Mouse (Mus musculus): Measurements from ENCODE around the gene Nfia. TPM values are rescaled to one million over a fixed set of nuclear protein-coding genes. Genes with fewer than 3 reads are reported as not detected.
A peak's percentile ranks its signal among the peaks of the same experiment; 100 is the strongest.

The Nfia gene
- polyA plus RNA-seq, 1 experiment from 2014 or later = 42.1 TPM

GRCm38 (mm10) chr4:97926607-97927308 is 154.2 kb downstream of the Nfia start:
- Histone ChIP-seq H3K4me2 (ENCODE audit: low read length) (no peak overlapping the region), H3K4me1 (replicated peaks; ENCODE audit: control insufficient read depth, insufficient read depth, low read length) (peaks cover 25% of the 10 kb centered on the region), H3K9me3 (ENCODE audit: control insufficient read depth, low read length) (no peaks in the 10 kb centered on the region), H3K27ac (ENCODE audit: low read depth) (no peak overlapping the region), H3K27me3 (replicated peaks; ENCODE audit: control insufficient read depth, insufficient read depth, low read length) (no peaks in the 10 kb centered on the region), H3K4me3 (ENCODE audit: low read depth, low read length) (no peak overlapping the region), H3K36me3 (ENCODE audit: control insufficient read depth, insufficient read depth, low read length) (no peaks in the 10 kb centered on the region), H3K9ac (ENCODE audit: low read length) (no peak overlapping the region)
- WGBS = 74% methylated on average over 5 of the region's 5 CpGs
- ATAC-seq (replicated peaks; ENCODE audit: low FRiP score, low TSS enrichment, low read depth) (no peak), DNase-seq (ENCODE audit: low spot score) (no peak)

GRCm38 (mm10) chr4:97927309-97927656 is 154.7 kb downstream of the Nfia start:
- no peak for ATAC-seq (replicated peaks; ENCODE audit: low FRiP score, low TSS enrichment, low read depth)
- H3K27me3 ChIP-seq (replicated peaks; ENCODE audit: control insufficient read depth, insufficient read depth, low read length) = no peaks in the 10 kb centered on the region
- no peaks in the 10 kb centered on the region for H3K36me3 ChIP-seq (ENCODE audit: control insufficient read depth, insufficient read depth, low read length)
- H3K9ac ChIP-seq (ENCODE audit: low read length) = no peak overlapping the region
- H3K4me3 ChIP-seq (ENCODE audit: low read depth, low read length) = no peak overlapping the region
- no peaks in the 10 kb centered on the region for H3K9me3 ChIP-seq (ENCODE audit: control insufficient read depth, low read length)
- DNase-seq (ENCODE audit: low spot score) = no peak
- H3K4me1 ChIP-seq (replicated peaks; ENCODE audit: control insufficient read depth, insufficient read depth, low read length) = peaks cover 26% of the 10 kb centered on the region
- no peak overlapping the region for H3K27ac ChIP-seq (ENCODE audit: low read depth)
- no peak overlapping the region for H3K4me2 ChIP-seq (ENCODE audit: low read length)
- WGBS = 62% methylated on average over 3 of the region's 3 CpGs

GRCm38 (mm10) chr4:97936371-97936770 is 163.8 kb downstream of the Nfia start:
- Histone ChIP-seq H3K27ac (ENCODE audit: low read depth) (no peak overlapping the region), H3K9me3 (ENCODE audit: control insufficient read depth, low read length) (no peaks in the 10 kb centered on the region), H3K36me3 (ENCODE audit: control insufficient read depth, insufficient read depth, low read length) (no peaks in the 10 kb centered on the region), H3K4me1 (replicated peaks; ENCODE audit: control insufficient read depth, insufficient read depth, low read length) (peaks cover 25% of the 10 kb centered on the region; the same call in 1 of the 2 replicates), H3K27me3 (replicated peaks; ENCODE audit: control insufficient read depth, insufficient read depth, low read length) (no peaks in the 10 kb centered on the region), H3K4me2 (ENCODE audit: low read length) (no peak overlapping the region), H3K9ac (ENCODE audit: low read length) (no peak overlapping the region), H3K4me3 (ENCODE audit: low read depth, low read length) (no peak overlapping the region)
- WGBS = 93% methylated on average over 2 of the region's 2 CpGs
- DNase-seq (ENCODE audit: low spot score) = no peak
- no peak for ATAC-seq (replicated peaks; ENCODE audit: low FRiP score, low TSS enrichment, low read depth)

GRCm38 (mm10) chr4:97936912-97937311 is 164.4 kb downstream of the Nfia start:
- DNase-seq (ENCODE audit: low spot score) (no peak), ATAC-seq (replicated peaks; ENCODE audit: low FRiP score, low TSS enrichment, low read depth) (no peak)
- Histone ChIP-seq H3K9me3 (ENCODE audit: control insufficient read depth, low read length) (no peaks in the 10 kb centered on the region), H3K36me3 (ENCODE audit: control insufficient read depth, insufficient read depth, low read length) (no peaks in the 10 kb centered on the region), H3K4me3 (ENCODE audit: low read depth, low read length) (no peak overlapping the region), H3K27me3 (replicated peaks; ENCODE audit: control insufficient read depth, insufficient read depth, low read length) (no peaks in the 10 kb centered on the region), H3K4me2 (ENCODE audit: low read length) (no peak overlapping the region), H3K4me1 (replicated peaks; ENCODE audit: control insufficient read depth, insufficient read depth, low read length) (peaks cover 25% of the 10 kb centered on the region; the same call in 1 of the 2 replicates), H3K9ac (ENCODE audit: low read length) (no peak overlapping the region), H3K27ac (ENCODE audit: low read depth) (no peak overlapping the region)
- 56% methylated on average over 3 of the region's 3 CpGs for WGBS

GRCm38 (mm10) chr4:97939492-97939891 is 167.0 kb downstream of the Nfia start:
- H3K4me2 ChIP-seq (ENCODE audit: low read length) = no peak overlapping the region
- DNase-seq (ENCODE audit: low spot score) (no peak), ATAC-seq (replicated peaks; ENCODE audit: low FRiP score, low TSS enrichment, low read depth) (no peak)
- peaks cover 25% of the 10 kb centered on the region; the same call in 1 of the 2 replicates for H3K4me1 ChIP-seq (replicated peaks; ENCODE audit: control insufficient read depth, insufficient read depth, low read length)
- H3K9ac ChIP-seq (ENCODE audit: low read length) = no peak overlapping the region
- no peaks in the 10 kb centered on the region for H3K9me3 ChIP-seq (ENCODE audit: control insufficient read depth, low read length)
- H3K27me3 ChIP-seq (replicated peaks; ENCODE audit: control insufficient read depth, insufficient read depth, low read length) = no peaks in the 10 kb centered on the region
- H3K36me3 ChIP-seq (ENCODE audit: control insufficient read depth, insufficient read depth, low read length) = no peaks in the 10 kb centered on the region
- no peak overlapping the region for H3K4me3 ChIP-seq (ENCODE audit: low read depth, low read length)
- 35% methylated on average over 4 of the region's 4 CpGs for WGBS
- no peak overlapping the region for H3K27ac ChIP-seq (ENCODE audit: low read depth)

- Histone ChIP-seq H3K27me3 (replicated peaks; ENCODE audit: control insufficient read depth, insufficient read depth, low read length) (no peaks in the 10 kb centered on the region), H3K27ac (ENCODE audit: low read depth) (no peak overlapping the region), H3K36me3 (ENCODE audit: control insufficient read depth, insufficient read depth, low read length) (no peaks in the 10 kb centered on the region), H3K4me3 (ENCODE audit: low read depth, low read length) (no peak overlapping the region), H3K4me1 (replicated peaks; ENCODE audit: control insufficient read depth, insufficient read depth, low read length) (peaks cover 25% of the 10 kb centered on the region; the same call in 1 of the 2 replicates), H3K9ac (ENCODE audit: low read length) (no peak overlapping the region), H3K4me2 (ENCODE audit: low read length) (no peak overlapping the region), H3K9me3 (ENCODE audit: control insufficient read depth, low read length) (no peaks in the 10 kb centered on the region)
- DNase-seq (ENCODE audit: low spot score) (no peak), ATAC-seq (replicated peaks; ENCODE audit: low FRiP score, low TSS enrichment, low read depth) (no peak)
- WGBS = 63% methylated on average over 4 of the region's 4 CpGs
Measured at GRCm38 (mm10) chr4:97939920-97940520, 167.5 kb downstream of the Nfia start.

GRCm38 (mm10) chr4:97941616-97942015 is 169.1 kb downstream of the Nfia start:
- WGBS = 47% methylated on average over 8 of the region's 8 CpGs
- Histone ChIP-seq H3K4me1 (replicated peaks; ENCODE audit: control insufficient read depth, insufficient read depth, low read length) (0 out of 2 replicates have a peak, but pooled peaks cover 20% of the 10 kb centered on the region), H3K36me3 (ENCODE audit: control insufficient read depth, insufficient read depth, low read length) (no peaks in the 10 kb centered on the region), H3K4me2 (ENCODE audit: low read length) (0 out of 2 replicates have a peak overlapping the region, but pooled peaks have one; percentile 15), H3K4me3 (ENCODE audit: low read depth, low read length) (no peak overlapping the region), H3K27ac (ENCODE audit: low read depth) (peak overlapping the region; percentile 62), H3K9me3 (ENCODE audit: control insufficient read depth, low read length) (no peaks in the 10 kb centered on the region), H3K9ac (ENCODE audit: low read length) (no peak overlapping the region), H3K27me3 (replicated peaks; ENCODE audit: control insufficient read depth, insufficient read depth, low read length) (no peaks in the 10 kb centered on the region)
- DNase-seq (ENCODE audit: low spot score) (no peak), ATAC-seq (replicated peaks; ENCODE audit: low FRiP score, low TSS enrichment, low read depth) (no peak)

GRCm38 (mm10) chr4:97944309-97944708 is 171.8 kb downstream of the Nfia start:
- no peak overlapping the region for H3K4me2 ChIP-seq (ENCODE audit: low read length)
- H3K36me3 ChIP-seq (ENCODE audit: control insufficient read depth, insufficient read depth, low read length) = no peaks in the 10 kb centered on the region
- H3K27me3 ChIP-seq (replicated peaks; ENCODE audit: control insufficient read depth, insufficient read depth, low read length) = no peaks in the 10 kb centered on the region
- no peak overlapping the region for H3K4me3 ChIP-seq (ENCODE audit: low read depth, low read length)
- H3K9ac ChIP-seq (ENCODE audit: low read length) = no peak overlapping the region
- 0 out of 2 replicates have a peak, but pooled peaks cover 10% of the 10 kb centered on the region for H3K4me1 ChIP-seq (replicated peaks; ENCODE audit: control insufficient read depth, insufficient read depth, low read length)
- DNase-seq (ENCODE audit: low spot score) = no peak
- no peak for ATAC-seq (replicated peaks; ENCODE audit: low FRiP score, low TSS enrichment, low read depth)
- H3K27ac ChIP-seq (ENCODE audit: low read depth) = no peak overlapping the region
- 88% methylated on average over 2 of the region's 2 CpGs for WGBS
- no peaks in the 10 kb centered on the region for H3K9me3 ChIP-seq (ENCODE audit: control insufficient read depth, low read length)

- H3K9ac ChIP-seq (ENCODE audit: low read length) = no peak overlapping the region
- ATAC-seq (replicated peaks; ENCODE audit: low FRiP score, low TSS enrichment, low read depth) = no peak
- H3K27me3 ChIP-seq (replicated peaks; ENCODE audit: control insufficient read depth, insufficient read depth, low read length) = no peaks in the 10 kb centered on the region
- no peaks in the 10 kb centered on the region for H3K36me3 ChIP-seq (ENCODE audit: control insufficient read depth, insufficient read depth, low read length)
- H3K9me3 ChIP-seq (ENCODE audit: control insufficient read depth, low read length) = no peaks in the 10 kb centered on the region
- H3K4me1 ChIP-seq (replicated peaks; ENCODE audit: control insufficient read depth, insufficient read depth, low read length) = peaks cover 3% of the 10 kb centered on the region; the same call in 1 of the 2 replicates
- no peak overlapping the region for H3K4me2 ChIP-seq (ENCODE audit: low read length)
- WGBS = 90% methylated on average over 5 of the region's 5 CpGs
- H3K4me3 ChIP-seq (ENCODE audit: low read depth, low read length) = no peak overlapping the region
- DNase-seq (ENCODE audit: low spot score) = no peak
- no peak overlapping the region for H3K27ac ChIP-seq (ENCODE audit: low read depth)
Measured at GRCm38 (mm10) chr4:97947484-97947883, 174.9 kb downstream of the Nfia start.
